Mouse (Mus musculus): Measurements from ENCODE around the gene Taar6.

The Taar6 gene

DNA sequence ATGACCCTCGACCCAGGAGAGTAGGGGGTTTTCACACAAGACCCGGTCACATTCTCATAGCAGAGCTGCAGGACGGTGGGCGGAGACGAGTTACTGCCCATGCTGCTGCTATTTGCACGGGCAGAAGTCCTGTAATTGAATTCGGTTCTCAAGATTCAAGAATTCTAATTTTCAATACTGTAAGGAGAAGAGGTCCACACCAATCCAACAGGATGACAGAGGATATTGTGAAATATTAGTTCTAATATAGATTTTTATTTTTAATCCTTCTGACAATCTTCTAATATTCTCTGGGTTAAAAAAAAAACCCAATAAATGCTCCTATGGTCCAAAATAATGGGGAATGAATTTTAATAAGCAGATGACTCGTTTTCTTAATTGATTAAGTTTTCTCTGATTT is at the start of gene Taar6:
Gene Taar6, minus strand, starts transcription at position 101 of the 400 bp plus-strand sequence.
- no peak for DNase-seq (ENCODE audit: low spot score)

DNA sequence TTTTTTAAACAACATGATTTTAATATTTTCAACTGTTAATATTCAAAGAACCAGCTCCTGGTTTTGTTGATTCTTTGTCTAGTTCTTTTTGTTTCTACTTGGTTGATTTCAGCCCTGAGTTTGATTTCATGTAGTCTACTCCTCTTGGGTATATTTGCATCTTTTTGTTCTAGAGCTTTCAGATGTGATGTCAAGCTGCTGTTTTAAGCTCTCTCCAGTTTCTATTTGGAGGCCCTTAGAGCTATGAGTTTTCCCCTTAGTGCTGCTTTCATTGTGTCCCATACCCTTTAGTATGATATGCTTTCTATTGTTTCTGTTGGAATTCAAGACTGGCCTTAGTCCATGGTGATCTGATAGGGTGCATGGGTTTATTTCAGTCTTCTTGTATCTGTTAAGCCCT is 45.9 kb upstream of the Taar6 start:
- no peak for DNase-seq (ENCODE audit: low spot score)

DNA sequence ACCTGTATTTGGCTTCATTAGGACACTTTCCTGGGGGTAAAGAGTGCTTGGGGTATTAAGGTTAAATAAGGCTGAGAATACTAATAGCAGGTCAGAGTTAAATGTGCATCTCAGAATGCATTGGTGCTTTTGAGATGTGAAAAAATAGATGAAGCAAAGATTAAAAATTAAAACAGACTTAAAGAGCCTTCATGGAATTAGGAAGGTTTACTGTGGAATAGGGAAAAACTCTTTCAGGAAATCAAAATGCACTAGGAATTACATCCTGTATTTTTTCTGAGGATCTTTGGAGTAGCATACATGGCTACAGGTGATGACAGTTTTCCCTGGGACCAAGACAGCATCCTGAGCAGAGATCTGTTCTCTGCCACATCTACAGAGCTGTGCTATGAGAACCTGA is 41.5 kb upstream of the Taar6 start, which contains the start of gene Taar7d:
Gene Taar7d, plus strand, starts transcription at position 301 of the 400 bp plus-strand sequence.
- no peak for DNase-seq (ENCODE audit: low spot score)

DNA sequence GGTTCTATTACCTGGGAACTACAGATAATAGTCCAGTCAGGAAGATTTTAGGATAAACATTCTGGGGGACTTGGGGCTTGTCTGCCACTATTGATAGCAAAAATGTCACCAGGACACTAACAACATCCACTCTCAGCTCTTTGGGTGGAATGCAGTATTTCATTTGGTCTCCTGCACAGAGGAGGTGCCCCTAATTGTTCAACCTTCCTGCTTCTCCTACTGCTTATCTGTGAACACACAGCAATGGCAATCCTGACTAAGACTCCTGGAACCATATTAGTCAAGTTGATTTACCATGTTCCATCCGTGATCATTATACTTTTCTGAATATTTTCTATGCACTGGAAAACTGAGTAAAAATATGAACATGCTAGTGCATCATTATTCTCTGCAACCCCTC is 22.7 kb upstream of the Taar6 start:
- no peak for DNase-seq (ENCODE audit: low spot score)

DNA sequence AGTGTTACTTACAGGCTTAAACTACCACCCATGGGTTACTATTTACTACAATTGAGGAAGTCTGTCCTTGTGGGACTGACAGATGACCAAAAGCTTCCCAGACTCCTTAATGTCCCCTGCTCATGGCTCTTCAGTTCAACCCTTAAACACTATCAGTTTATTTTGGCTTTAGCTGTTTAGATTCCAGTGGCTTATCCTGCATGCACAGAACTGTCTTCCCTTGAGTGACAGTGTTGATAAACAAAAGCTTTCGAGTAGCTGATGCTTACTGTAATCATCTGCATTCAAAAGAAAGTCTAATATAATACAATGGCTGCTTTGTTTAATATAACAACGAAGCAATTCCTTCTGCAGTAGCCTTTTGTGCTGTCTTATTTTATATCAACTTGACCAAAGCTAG is 21.6 kb upstream of the Taar6 start:
- DNase-seq (ENCODE audit: low spot score): no peak

DNA sequence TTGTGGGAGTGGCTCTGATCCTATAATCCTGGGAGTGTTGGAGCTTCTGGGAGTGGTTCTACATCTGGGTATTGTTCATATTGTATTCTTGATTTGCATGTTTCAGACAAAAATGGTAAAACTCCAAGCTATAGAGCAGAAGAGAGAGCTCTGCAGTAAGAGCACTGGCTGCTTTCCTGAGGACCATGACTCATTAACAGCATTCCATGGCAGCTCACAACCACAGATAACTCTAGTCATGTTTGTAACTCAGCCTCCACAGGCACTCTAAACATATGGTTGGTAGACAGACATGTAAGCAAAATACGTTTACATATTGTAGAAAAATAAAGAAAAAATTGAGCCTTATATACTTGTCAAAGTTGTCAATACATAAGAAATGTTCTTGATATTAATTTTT is 21.0 kb upstream of the Taar6 start:
- DNase-seq (ENCODE audit: low spot score): no peak

- no peak for DNase-seq (ENCODE audit: low spot score)
Measured at GRCm38 (mm10) chr10:23999639-24000038, 14.2 kb upstream of the Taar6 start, which contains the start of gene Taar7b. Gene Taar7b (plus strand): TSS chr10:23999939.

DNA sequence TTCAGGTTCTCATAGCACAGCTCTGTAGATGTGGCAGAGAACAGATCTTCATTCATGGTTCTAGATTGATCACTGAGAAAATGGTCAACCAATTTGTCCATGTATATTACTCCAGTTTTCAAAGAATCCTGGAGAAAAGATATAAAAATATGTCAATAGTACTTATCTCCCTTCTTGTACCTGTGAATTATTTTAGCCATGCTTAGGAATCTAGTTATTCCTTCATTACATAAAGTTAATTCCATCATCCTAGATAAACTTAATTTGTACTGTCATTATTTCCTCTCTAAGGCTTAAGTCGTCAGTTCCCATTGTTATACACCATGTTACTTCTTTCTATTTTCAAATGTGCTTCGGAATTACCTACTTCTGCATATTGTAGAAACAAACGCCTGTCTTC is 7.9 kb upstream of the Taar6 start, which contains the start of gene Taar7a:
Gene Taar7a, minus strand, starts transcription at position 101 of the 400 bp plus-strand sequence.
- DNase-seq (ENCODE audit: low spot score): no peak

- DNase-seq (ENCODE audit: low spot score): no peak
Measured at GRCm38 (mm10) chr10:23986419-23986818, 973 bp upstream of the Taar6 start.

DNA sequence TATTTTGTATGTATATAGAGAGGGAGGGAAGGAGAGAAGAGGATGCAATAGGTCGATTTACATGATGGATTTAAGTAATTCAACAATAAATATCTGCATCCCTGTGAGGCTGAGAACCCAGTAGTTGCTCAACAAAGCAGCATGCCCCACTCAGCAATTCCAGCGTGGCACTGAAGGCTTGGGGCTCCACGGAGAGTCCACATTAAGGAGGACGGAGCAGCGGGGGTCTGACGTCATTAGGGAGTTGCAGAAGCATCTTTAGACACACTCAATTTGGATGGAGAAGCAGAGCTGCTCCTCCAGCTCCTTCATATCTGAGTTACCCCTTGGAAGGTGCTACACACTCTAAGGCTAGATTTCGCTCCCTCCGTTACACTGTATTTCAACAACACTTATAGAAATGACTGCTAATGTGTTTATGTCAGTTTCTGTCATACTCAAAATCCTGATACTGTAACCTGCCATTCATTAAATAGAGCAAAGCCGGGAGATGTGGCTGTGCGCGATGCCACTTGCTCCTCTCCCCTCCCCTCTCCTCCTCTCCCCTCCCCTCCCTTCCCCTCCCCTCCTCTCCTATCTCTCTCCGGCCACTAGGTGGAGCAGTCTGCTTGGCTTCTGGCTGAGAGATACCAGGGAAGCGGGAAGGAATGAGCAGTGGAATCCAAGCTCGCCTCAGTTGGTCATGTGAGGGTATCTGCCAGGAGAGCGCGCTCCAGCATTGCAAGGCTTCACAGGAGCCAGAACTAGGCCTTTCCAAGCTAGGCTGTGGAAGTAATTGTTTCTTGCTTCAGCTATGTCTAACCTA is 6.3 kb downstream of the Taar6 start:
- peak; percentile 91 for DNase-seq (ENCODE audit: low spot score)

DNA sequence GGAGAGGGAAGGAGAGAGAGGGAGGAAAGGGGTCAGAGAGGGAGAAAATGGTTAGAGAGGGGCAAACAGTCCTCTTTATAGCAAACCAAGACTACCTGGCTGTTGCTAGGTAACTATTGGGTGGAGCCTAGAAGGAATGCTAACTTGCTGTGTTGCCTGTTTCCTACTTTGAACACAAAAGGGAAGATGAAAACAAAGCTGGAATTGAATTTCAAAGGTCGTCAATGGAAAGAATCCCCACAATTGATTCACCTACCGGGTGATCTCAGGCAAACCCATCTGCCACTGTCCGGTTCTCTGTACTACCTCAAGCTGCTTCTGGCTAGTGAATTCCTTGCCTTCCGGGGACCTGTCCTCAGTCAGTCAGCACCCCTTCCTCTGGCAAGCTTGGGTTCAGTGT is 7.5 kb downstream of the Taar6 start:
- no peak for DNase-seq (ENCODE audit: low spot score)

GRCm38 (mm10) chr10:23971256-23971655 is 14.2 kb downstream of the Taar6 start:
- DNase-seq (ENCODE audit: low spot score): no peak

- no peak for DNase-seq (ENCODE audit: low spot score)
Measured at GRCm38 (mm10) chr10:23970656-23971165, 14.7 kb downstream of the Taar6 start, which contains the start of gene Taar5. Gene Taar5 (plus strand): TSS chr10:23970706.

- DNase-seq (ENCODE audit: low spot score): no peak
Measured at GRCm38 (mm10) chr10:23964921-23965610, 20.4 kb downstream of the Taar6 start.

GRCm38 (mm10) chr10:23963444-23963843 is 22.0 kb downstream of the Taar6 start:
- no peak for DNase-seq (ENCODE audit: low spot score)

DNA sequence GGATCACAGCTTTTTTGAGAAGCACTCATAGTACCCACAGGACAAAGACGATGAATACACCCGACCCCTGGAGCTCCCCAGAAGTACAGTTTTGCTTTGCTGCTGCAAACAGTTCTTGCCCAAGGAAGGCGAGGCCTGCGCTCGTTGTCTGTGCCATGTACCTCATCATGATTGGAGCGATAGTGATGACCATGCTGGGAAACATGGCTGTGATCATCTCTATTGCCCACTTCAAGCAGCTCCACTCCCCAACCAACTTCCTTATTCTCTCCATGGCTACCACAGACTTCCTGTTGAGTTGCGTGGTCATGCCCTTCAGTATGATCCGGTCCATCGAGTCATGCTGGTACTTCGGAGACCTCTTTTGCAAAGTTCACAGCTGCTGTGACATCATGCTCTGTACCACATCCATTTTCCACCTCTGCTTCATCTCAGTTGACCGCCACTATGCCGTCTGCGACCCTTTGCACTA is 25.0 kb downstream of the Taar6 start, which contains the start of gene Taar4:
Gene Taar4, plus strand, starts transcription at position 51 of the 472 bp plus-strand sequence.
- no peak for DNase-seq (ENCODE audit: low spot score)

DNA sequence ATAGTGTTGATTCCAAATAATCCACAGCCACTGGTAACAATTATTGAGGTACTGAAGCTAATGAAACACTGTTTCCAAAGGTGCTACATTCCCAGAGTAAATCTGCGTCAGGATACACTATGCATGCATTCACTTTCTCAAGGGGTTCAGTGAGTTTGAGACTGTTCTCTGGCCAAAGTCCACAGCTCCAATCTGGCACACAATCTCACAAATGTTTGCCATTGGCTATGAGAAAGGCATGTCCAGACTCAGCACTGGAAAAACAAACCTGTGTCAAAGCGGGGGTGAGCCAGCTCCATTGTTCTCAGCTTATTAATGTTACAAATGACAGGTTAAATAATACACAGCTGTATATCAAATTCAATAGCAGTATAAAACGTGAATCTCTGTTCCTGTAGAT is 26.4 kb downstream of the Taar6 start:
- DNase-seq (ENCODE audit: low spot score): no peak

DNA sequence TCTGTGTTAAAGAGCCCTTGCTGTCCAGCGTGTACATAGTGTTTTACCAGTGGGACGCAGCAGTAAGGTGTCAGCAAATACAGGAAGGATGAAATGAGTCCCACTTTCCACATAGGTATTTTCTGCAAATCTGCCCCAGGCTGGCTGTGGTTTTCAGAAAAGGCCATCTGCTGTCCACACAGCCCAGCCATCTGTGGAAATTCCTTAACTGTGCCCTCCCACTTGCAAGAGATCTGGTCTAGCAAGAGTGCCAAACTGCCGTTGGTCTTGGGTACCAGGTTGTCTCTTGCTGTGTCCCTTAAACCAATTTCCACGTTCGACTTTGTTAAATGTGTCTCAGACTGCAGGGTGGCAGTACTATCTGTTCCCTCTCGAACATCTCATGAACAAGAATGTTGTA is 33.7 kb downstream of the Taar6 start:
- no peak for DNase-seq (ENCODE audit: low spot score)

- DNase-seq (ENCODE audit: low spot score): no peak
Measured at GRCm38 (mm10) chr10:23949508-23950005, 35.9 kb downstream of the Taar6 start, which contains the start of gene Taar3. Gene Taar3 (plus strand): TSS chr10:23949558.

- DNase-seq (ENCODE audit: low spot score): no peak
Measured at GRCm38 (mm10) chr10:23948026-23948425, 37.4 kb downstream of the Taar6 start.

- peak; percentile 30 for DNase-seq (ENCODE audit: low spot score)
Measured at GRCm38 (mm10) chr10:23942465-23942864, 43.0 kb downstream of the Taar6 start.

GRCm38 (mm10) chr10:23938312-23938711 is 47.1 kb downstream of the Taar6 start, which contains the start of gene Taar2:
Gene Taar2 (plus strand): TSS chr10:23938572.
- DNase-seq (ENCODE audit: low spot score): peak; percentile 4

Measured in embryo, embryonic 10.5 days (tissue).